Mouse (Mus musculus): ENCODE measurements around the gene Hhip. TPM values are rescaled to one million over a fixed set of nuclear protein-coding genes. Genes with fewer than 3 reads are reported as not detected.

Hhip gene
- polyA plus RNA-seq, 1 experiment = 0.48 TPM

GRCm38 (mm10) chr8:80054216-80054615 lies 3.6 kb downstream of the Hhip start:
- no peaks in the 10 kb centered on the region for H3K36me3 ChIP-seq (ENCODE audit: control insufficient read depth, insufficient read depth, low read length)
- H3K27me3 ChIP-seq (replicated peaks; ENCODE audit: control insufficient read depth, insufficient read depth, low read length) = no peaks in the 10 kb centered on the region; the same call in 1 of the 2 replicates
- TF ChIP-seq POLR2A (IDR thresholded peaks at IDR 0.05; ENCODE audit: low read depth, low read length) = no peak
- no peak for TF ChIP-seq CTCF (conservative IDR thresholded peaks at IDR 0.05; ENCODE audit: insufficient read depth, insufficient read length, low read depth, low read length)
- 53% methylated on average over 4 of the region's 4 CpGs for WGBS
- H3K27ac ChIP-seq (ENCODE audit: insufficient read depth, low read depth, low read length) = no peak overlapping the region
- DNase-seq = no peak
- H3K4me3 ChIP-seq (ENCODE audit: insufficient read depth, low read depth, low read length) = no peak overlapping the region
- no peaks in the 10 kb centered on the region for H3K4me1 ChIP-seq (ENCODE audit: control insufficient read depth, insufficient read depth, low read length)

- Histone ChIP-seq H3K4me3 (ENCODE audit: insufficient read depth, low read depth, low read length) (no peak overlapping the region), H3K36me3 (ENCODE audit: control insufficient read depth, insufficient read depth, low read length) (no peaks in the 10 kb centered on the region), H3K27ac (ENCODE audit: insufficient read depth, low read depth, low read length) (no peak overlapping the region), H3K4me1 (ENCODE audit: control insufficient read depth, insufficient read depth, low read length) (no peaks in the 10 kb centered on the region), H3K27me3 (replicated peaks; ENCODE audit: control insufficient read depth, insufficient read depth, low read length) (no peaks in the 10 kb centered on the region; the same call in 1 of the 2 replicates)
- no peak for TF ChIP-seq POLR2A (IDR thresholded peaks at IDR 0.05; ENCODE audit: low read depth, low read length)
- TF ChIP-seq CTCF (conservative IDR thresholded peaks at IDR 0.05; ENCODE audit: insufficient read depth, insufficient read length, low read depth, low read length) = no peak
- 87% methylated on average over 1 of the region's 1 CpGs for WGBS
- DNase-seq = no peak
Measured at GRCm38 (mm10) chr8:80052838-80053237, 5.0 kb downstream of the Hhip start.

GRCm38 (mm10) chr8:80051494-80051893 lies 6.3 kb downstream of the Hhip start:
- H3K4me1 ChIP-seq (ENCODE audit: control insufficient read depth, insufficient read depth, low read length) = no peaks in the 10 kb centered on the region
- H3K36me3 ChIP-seq (ENCODE audit: control insufficient read depth, insufficient read depth, low read length) = no peaks in the 10 kb centered on the region
- no peak for DNase-seq
- H3K27ac ChIP-seq (ENCODE audit: insufficient read depth, low read depth, low read length) = no peak overlapping the region
- H3K27me3 ChIP-seq (replicated peaks; ENCODE audit: control insufficient read depth, insufficient read depth, low read length) = no peaks in the 10 kb centered on the region
- no peak overlapping the region for H3K4me3 ChIP-seq (ENCODE audit: insufficient read depth, low read depth, low read length)
- no peak for TF ChIP-seq CTCF (conservative IDR thresholded peaks at IDR 0.05; ENCODE audit: insufficient read depth, insufficient read length, low read depth, low read length)
- TF ChIP-seq POLR2A (IDR thresholded peaks at IDR 0.05; ENCODE audit: low read depth, low read length) = no peak
- 39% methylated on average over 5 of the region's 5 CpGs for WGBS

- Histone ChIP-seq H3K4me3 (ENCODE audit: insufficient read depth, low read depth, low read length) (no peak overlapping the region), H3K4me1 (ENCODE audit: control insufficient read depth, insufficient read depth, low read length) (no peaks in the 10 kb centered on the region), H3K27ac (ENCODE audit: insufficient read depth, low read depth, low read length) (no peak overlapping the region), H3K27me3 (replicated peaks; ENCODE audit: control insufficient read depth, insufficient read depth, low read length) (no peaks in the 10 kb centered on the region), H3K36me3 (ENCODE audit: control insufficient read depth, insufficient read depth, low read length) (no peaks in the 10 kb centered on the region)
- no peak for DNase-seq
- WGBS = 68% methylated on average over 15 of the region's 15 CpGs
- no peak for TF ChIP-seq POLR2A (IDR thresholded peaks at IDR 0.05; ENCODE audit: low read depth, low read length)
- TF ChIP-seq CTCF (conservative IDR thresholded peaks at IDR 0.05; ENCODE audit: insufficient read depth, insufficient read length, low read depth, low read length) = no peak
Measured at GRCm38 (mm10) chr8:80049256-80050005, 8.4 kb downstream of the Hhip start.

GRCm38 (mm10) chr8:80048256-80048655 lies 9.6 kb downstream of the Hhip start:
- Histone ChIP-seq H3K27ac (ENCODE audit: insufficient read depth, low read depth, low read length) (no peak overlapping the region), H3K4me3 (ENCODE audit: insufficient read depth, low read depth, low read length) (no peak overlapping the region), H3K27me3 (replicated peaks; ENCODE audit: control insufficient read depth, insufficient read depth, low read length) (no peaks in the 10 kb centered on the region), H3K4me1 (ENCODE audit: control insufficient read depth, insufficient read depth, low read length) (no peaks in the 10 kb centered on the region), H3K36me3 (ENCODE audit: control insufficient read depth, insufficient read depth, low read length) (no peaks in the 10 kb centered on the region)
- WGBS = 71% methylated on average over 4 of the region's 4 CpGs
- TF ChIP-seq CTCF (conservative IDR thresholded peaks at IDR 0.05; ENCODE audit: insufficient read depth, insufficient read length, low read depth, low read length) = no peak
- TF ChIP-seq POLR2A (IDR thresholded peaks at IDR 0.05; ENCODE audit: low read depth, low read length) = no peak
- no peak for DNase-seq

GRCm38 (mm10) chr8:80037644-80038253 lies 20.1 kb downstream of the Hhip start:
- Histone ChIP-seq H3K4me3 (ENCODE audit: insufficient read depth, low read depth, low read length) (no peak overlapping the region), H3K27me3 (replicated peaks; ENCODE audit: control insufficient read depth, insufficient read depth, low read length) (no peaks in the 10 kb centered on the region), H3K27ac (ENCODE audit: insufficient read depth, low read depth, low read length) (no peak overlapping the region), H3K4me1 (ENCODE audit: control insufficient read depth, insufficient read depth, low read length) (no peaks in the 10 kb centered on the region), H3K36me3 (ENCODE audit: control insufficient read depth, insufficient read depth, low read length) (no peaks in the 10 kb centered on the region)
- WGBS = 67% methylated on average over 4 of the region's 4 CpGs
- DNase-seq = no peak
- no peak for TF ChIP-seq CTCF (conservative IDR thresholded peaks at IDR 0.05; ENCODE audit: insufficient read depth, insufficient read length, low read depth, low read length)
- no peak for TF ChIP-seq POLR2A (IDR thresholded peaks at IDR 0.05; ENCODE audit: low read depth, low read length)

- H3K4me3 ChIP-seq (ENCODE audit: insufficient read depth, low read depth, low read length) = no peak overlapping the region
- WGBS = 69% methylated on average over 3 of the region's 3 CpGs
Measured at GRCm38 (mm10) chr8:80032604-80033003, 25.2 kb downstream of the Hhip start.

More at GRCm38 (mm10) chr8:80032604-80033003, 25.2 kb downstream of the Hhip start:
- no peak overlapping the region for H3K27ac ChIP-seq (ENCODE audit: insufficient read depth, low read depth, low read length)
- no peaks in the 10 kb centered on the region for H3K36me3 ChIP-seq (ENCODE audit: control insufficient read depth, insufficient read depth, low read length)
- no peaks in the 10 kb centered on the region for H3K27me3 ChIP-seq (replicated peaks; ENCODE audit: control insufficient read depth, insufficient read depth, low read length)
- DNase-seq = no peak
- no peaks in the 10 kb centered on the region for H3K4me1 ChIP-seq (ENCODE audit: control insufficient read depth, insufficient read depth, low read length)
- TF ChIP-seq POLR2A (IDR thresholded peaks at IDR 0.05; ENCODE audit: low read depth, low read length) = no peak

All from kidney, adult 2 months (tissue).